Mouse (Mus musculus) CH12.LX (cell line): Measurements from ENCODE around the gene Rbfox1.

ENCODE experiments used
- BHLHE40 ChIP-seq: IDR thresholded peaks from 2 replicates; pipeline ENCODE4 v1.6.1; 2011; ENCODE audit warnings: mild to moderate bottlenecking, low read depth, low read length, improper control_type of control experiment
- CHD1 ChIP-seq: IDR thresholded peaks from 2 replicates; pipeline ENCODE4 v1.6.1; 2012; ENCODE audit warnings: low read depth, low read length, improper control_type of control experiment, inconsistent platforms
- CTCF ChIP-seq, 2 experiments: IDR thresholded peaks in 1 of 2; conservative IDR thresholded peaks in 1 of 2; 2 replicates each; pipeline ENCODE4 v1.5.1; 2011 to 2012; ENCODE audit warnings: low read depth in 2 of 2, low read length in 2 of 2, improper control_type of control experiment in 1 of 2, inconsistent platforms in 1 of 2, mild to moderate bottlenecking in 1 of 2, moderate library complexity in 1 of 2
- ELF1 ChIP-seq: IDR thresholded peaks from 2 replicates; pipeline ENCODE4 v1.6.1; 2014; ENCODE audit warnings: low read depth, mild to moderate bottlenecking, inconsistent platforms, low read length, improper control_type of control experiment
- EP300 ChIP-seq: IDR thresholded peaks from 2 replicates; pipeline ENCODE4 v1.6.1; 2011; ENCODE audit warnings: low read length, improper control_type of control experiment
- ETS1 ChIP-seq: conservative IDR thresholded peaks from 2 replicates; pipeline ENCODE4 v1.6.1; 2012; ENCODE audit warnings: low read depth, mild to moderate bottlenecking, inconsistent platforms, low read length, improper control_type of control experiment, moderate library complexity
- HCFC1 ChIP-seq: IDR thresholded peaks from 2 replicates; pipeline ENCODE4 v1.6.1; 2012; ENCODE audit warnings: low read depth, mild to moderate bottlenecking, inconsistent platforms, low read length, improper control_type of control experiment
- JUND ChIP-seq: conservative IDR thresholded peaks from 2 replicates; pipeline ENCODE4 v1.6.1; 2011; ENCODE audit warnings: low read depth, low read length, improper control_type of control experiment
- NRF1 ChIP-seq: IDR thresholded peaks from 2 replicates; pipeline ENCODE4 v1.6.1; 2014; ENCODE audit warnings: low read depth, mild to moderate bottlenecking, inconsistent platforms, low read length, improper control_type of control experiment, moderate library complexity
- POLR2A ChIP-seq: IDR thresholded peaks from 2 replicates; pipeline ENCODE4 v1.6.1; 2011; ENCODE audit warnings: low read depth, mild to moderate bottlenecking, improper control_type of control experiment, low read length
- POLR2AphosphoS2 ChIP-seq: IDR thresholded peaks from 2 replicates; pipeline ENCODE4 v1.6.1; 2011; ENCODE audit warnings: low read depth, low read length, improper control_type of control experiment
- RCOR1 ChIP-seq: conservative IDR thresholded peaks from 2 replicates; pipeline ENCODE4 v1.6.1; 2012; ENCODE audit warnings: low read depth, mild to moderate bottlenecking, inconsistent platforms, low read length, improper control_type of control experiment
- SMC3 ChIP-seq: IDR thresholded peaks from 2 replicates; pipeline ENCODE4 v1.6.1; 2011; ENCODE audit warnings: low read depth, low read length, improper control_type of control experiment
- UBTF ChIP-seq: IDR thresholded peaks from 2 replicates; pipeline ENCODE4 v1.6.1; 2012; ENCODE audit warnings: low read depth, mild to moderate bottlenecking, inconsistent platforms, low read length, improper control_type of control experiment, moderate library complexity

DNA sequence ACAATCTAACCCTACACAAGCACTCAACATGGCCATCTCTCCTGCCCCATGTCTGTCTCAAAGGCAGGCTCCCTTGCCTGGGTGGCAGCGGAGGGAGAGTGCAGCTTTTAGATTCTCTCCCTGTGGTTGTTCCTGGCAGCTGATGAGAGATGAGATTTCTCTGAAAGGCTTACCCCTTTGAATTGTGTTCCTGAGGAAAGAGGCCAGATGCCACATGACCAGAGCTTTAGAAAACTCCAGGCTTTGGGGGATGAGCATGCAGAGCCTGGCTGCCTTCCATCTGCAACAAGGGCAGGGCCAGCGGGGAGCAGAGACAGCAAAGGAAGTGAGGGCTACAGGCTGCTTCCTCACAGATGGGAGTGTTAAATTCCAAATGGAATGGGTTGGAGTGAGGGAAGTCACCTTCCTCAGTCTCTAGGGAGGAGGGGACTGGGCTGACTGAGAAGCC is 26.7 kb downstream of the Rbfox1 start:
- TF ChIP-seq EP300 (no peak), NRF1 (no peak), POLR2A (no peak), CHD1 (no peak), CTCF (conservative IDR thresholded peaks at IDR 0.05 in 1 of 2, IDR thresholded peaks at IDR 0.05 in 1 of 2; ENCODE audit: low read depth in 2 of 2, low read length in 2 of 2) (no peak), POLR2AphosphoS2 (no peak), UBTF (no peak), BHLHE40 (no peak), HCFC1 (no peak), RCOR1 (no peak), ELF1 (no peak), ETS1 (no peak), SMC3 (no peak), JUND (no peak)
